Mouse (Mus musculus) intestine, embryonic 15.5 days (tissue): ENCODE measurements around the gene E130308A19Rik. TPM values are rescaled to one million over a fixed set of nuclear protein-coding genes. Genes with fewer than 3 reads are reported as not detected.
A peak's percentile ranks its signal among the peaks of the same experiment; 100 is the strongest.
"Not testable (repeated sequence)": the region's sequence is repeated elsewhere in the genome, so short reads cannot be mapped to it uniquely, and the experiment has no call there.

Experiments used
- ATAC-seq: fragments of 200-750 bp; cut with Nextera tagmentation; 2 replicates; pipeline ENCODE4 v1.8.0; 2017; ENCODE audit warnings: moderate TSS enrichment, moderate library complexity
- H3K27ac ChIP-seq: fragments of 300-500 bp; sonication (generic); 2 replicates; pipeline ENCODE4 v1.5.1; 2015; ENCODE audit warnings: mild to moderate bottlenecking, inconsistent platforms
- H3K27me3 ChIP-seq: fragments of 300-500 bp; sonication (generic); replicated peaks from 2 replicates; pipeline ENCODE4 v1.6.1; 2015; ENCODE audit warnings: inconsistent platforms
- H3K36me3 ChIP-seq: fragments of 300-500 bp; sonication (generic); 2 replicates; pipeline ENCODE4 v1.6.1; 2015; ENCODE audit warnings: inconsistent platforms
- H3K4me1 ChIP-seq: fragments of 300-500 bp; sonication (generic); replicated peaks from 2 replicates; pipeline ENCODE4 v1.6.1; 2015; ENCODE audit warnings: inconsistent platforms
- H3K4me2 ChIP-seq: fragments of 300-500 bp; sonication (generic); replicated peaks from 2 replicates; pipeline ENCODE4 v1.6.1; 2015; ENCODE audit warnings: mild to moderate bottlenecking, inconsistent platforms
- H3K4me3 ChIP-seq: fragments of 300-500 bp; sonication (generic); replicated peaks from 2 replicates; pipeline ENCODE4 v1.5.1; 2015; ENCODE audit warnings: inconsistent platforms
- H3K9ac ChIP-seq: fragments of 300-500 bp; sonication (generic); 2 replicates; pipeline ENCODE4 v1.6.1; 2015; ENCODE audit warnings: inconsistent platforms
- H3K9me3 ChIP-seq: fragments of 300-500 bp; sonication (generic); 2 replicates; pipeline ENCODE4 v1.6.1; 2016; ENCODE audit warnings: inconsistent platforms
- WGBS: fragments of 180-500 bp; shearing (Covaris S2); methylation state at CpG from one replicate; pipeline ENCODE4 v1.1.7; 2015; 5-methylcytosine and 5-hydroxymethylcytosine counted together
- polyA plus RNA-seq: library from polyadenylated mRNA; unstranded; fragments of >200 nt; fragmentation: Nextera tagmentation; extraction: Ambion mirVana; gene quantifications from 2 replicates; pipeline ENCODE4 v1.2.1, GENCODE M21; 2015

E130308A19Rik gene
- polyA plus RNA-seq, 1 experiment from 2014 or later = 15.1 TPM

DNA sequence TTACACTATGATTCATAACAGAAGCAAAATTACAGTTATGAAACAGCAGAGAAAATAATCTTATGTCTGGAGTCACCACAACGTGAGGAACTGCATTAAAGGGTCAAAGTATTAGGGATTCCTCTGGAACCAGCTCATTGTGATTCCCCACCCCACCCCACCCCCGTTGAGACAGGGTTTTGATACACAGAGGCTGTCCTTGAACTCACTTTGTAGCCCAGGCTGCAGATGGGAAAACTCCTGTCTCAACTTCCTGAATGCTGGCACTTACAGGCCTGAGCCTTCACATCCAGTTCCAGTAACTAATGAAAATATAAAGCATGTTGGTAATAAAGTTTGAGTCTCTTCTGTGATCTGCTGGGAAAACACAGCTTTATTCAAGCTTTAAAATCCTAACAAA, 159.4 kb downstream of the E130308A19Rik start:
- no peaks in the 10 kb centered on the region for H3K9me3 ChIP-seq
- 23% methylated on average over 2 of the region's 2 CpGs for WGBS
- no peaks in the 10 kb centered on the region for H3K4me1 ChIP-seq
- H3K9ac ChIP-seq = no peak overlapping the region
- H3K4me3 ChIP-seq = no peak overlapping the region
- H3K27ac ChIP-seq = no peak overlapping the region
- H3K36me3 ChIP-seq = no peaks in the 10 kb centered on the region
- H3K27me3 ChIP-seq = no peaks in the 10 kb centered on the region
- no peak overlapping the region for H3K4me2 ChIP-seq
- ATAC-seq = no peak

DNA sequence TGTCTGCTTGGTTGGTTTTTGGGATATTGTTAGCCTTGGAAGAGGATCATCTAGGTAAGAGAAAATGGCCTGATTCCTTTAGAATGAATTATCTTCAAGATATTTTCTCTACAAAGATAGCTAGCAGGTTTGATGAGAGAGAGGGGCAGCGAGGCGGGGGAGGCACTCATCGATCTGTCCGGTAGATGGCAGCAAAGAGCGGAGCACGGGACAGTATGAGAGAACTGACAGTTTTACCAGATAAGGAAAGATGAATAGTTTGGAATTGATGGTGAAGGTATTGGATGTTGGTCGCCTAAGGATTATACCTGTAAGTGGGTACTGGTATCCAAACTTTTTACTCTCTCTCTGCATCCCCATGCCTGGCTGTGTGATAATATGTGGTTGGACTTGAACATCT, 160.7 kb downstream of the E130308A19Rik start:
- H3K36me3 ChIP-seq = no peaks in the 10 kb centered on the region
- H3K4me1 ChIP-seq = no peaks in the 10 kb centered on the region
- no peak overlapping the region for H3K4me3 ChIP-seq
- no peaks in the 10 kb centered on the region for H3K9me3 ChIP-seq
- WGBS = 1% methylated on average over 7 of the region's 7 CpGs
- ATAC-seq = no peak
- H3K27ac ChIP-seq = no peak overlapping the region
- no peaks in the 10 kb centered on the region for H3K27me3 ChIP-seq
- no peak overlapping the region for H3K4me2 ChIP-seq
- H3K9ac ChIP-seq = no peak overlapping the region

DNA sequence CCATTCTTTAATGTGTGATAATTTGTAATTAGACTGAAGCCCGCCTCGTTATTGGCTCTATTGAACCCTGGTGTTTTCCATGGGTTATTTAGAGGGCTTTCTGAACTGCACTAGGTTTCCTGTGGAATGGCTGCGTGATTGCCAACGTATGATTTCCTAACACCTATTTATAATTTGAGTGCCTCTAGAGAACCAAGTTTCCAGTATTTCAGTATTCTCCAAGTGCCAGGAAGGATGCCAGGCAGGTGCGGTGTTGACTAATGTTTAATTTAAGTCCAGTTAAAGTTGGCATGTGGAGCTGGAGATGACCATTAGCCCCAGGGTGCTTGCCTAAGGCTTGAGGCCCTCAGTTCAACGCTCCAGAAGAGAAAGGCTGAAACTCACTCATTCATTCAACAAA, 161.1 kb downstream of the E130308A19Rik start:
- H3K4me2 ChIP-seq = no peak overlapping the region
- ATAC-seq = no peak
- no peaks in the 10 kb centered on the region for H3K9me3 ChIP-seq
- H3K4me1 ChIP-seq = no peaks in the 10 kb centered on the region
- no peak overlapping the region for H3K27ac ChIP-seq
- no peak overlapping the region for H3K9ac ChIP-seq
- 61% methylated on average over 6 of the region's 6 CpGs for WGBS
- H3K27me3 ChIP-seq = no peaks in the 10 kb centered on the region
- no peak overlapping the region for H3K4me3 ChIP-seq
- no peaks in the 10 kb centered on the region for H3K36me3 ChIP-seq

DNA sequence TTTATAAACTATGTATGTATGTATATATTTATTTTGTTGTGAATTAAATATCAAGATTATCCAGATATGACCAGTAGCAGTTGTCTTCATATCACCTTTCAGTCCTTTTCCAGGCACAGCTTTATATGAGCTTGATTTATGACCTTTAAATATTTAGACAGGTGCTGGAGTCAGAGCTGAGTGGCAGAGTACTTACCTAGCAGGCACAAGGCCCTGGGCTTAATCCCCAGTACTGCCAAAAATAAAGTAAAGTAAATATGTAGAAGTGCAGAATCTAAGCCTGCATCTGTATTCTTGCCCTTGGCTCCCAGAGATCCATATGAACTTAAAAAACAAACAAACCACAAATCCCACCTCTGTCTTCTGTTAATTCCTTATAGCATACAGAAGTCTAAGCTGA, 163.0 kb downstream of the E130308A19Rik start:
- Histone ChIP-seq H3K27ac (no peak overlapping the region), H3K9me3 (no peaks in the 10 kb centered on the region), H3K27me3 (no peaks in the 10 kb centered on the region), H3K4me2 (no peak overlapping the region), H3K9ac (no peak overlapping the region), H3K36me3 (no peaks in the 10 kb centered on the region), H3K4me3 (no peak overlapping the region), H3K4me1 (no peaks in the 10 kb centered on the region)
- no peak for ATAC-seq

DNA sequence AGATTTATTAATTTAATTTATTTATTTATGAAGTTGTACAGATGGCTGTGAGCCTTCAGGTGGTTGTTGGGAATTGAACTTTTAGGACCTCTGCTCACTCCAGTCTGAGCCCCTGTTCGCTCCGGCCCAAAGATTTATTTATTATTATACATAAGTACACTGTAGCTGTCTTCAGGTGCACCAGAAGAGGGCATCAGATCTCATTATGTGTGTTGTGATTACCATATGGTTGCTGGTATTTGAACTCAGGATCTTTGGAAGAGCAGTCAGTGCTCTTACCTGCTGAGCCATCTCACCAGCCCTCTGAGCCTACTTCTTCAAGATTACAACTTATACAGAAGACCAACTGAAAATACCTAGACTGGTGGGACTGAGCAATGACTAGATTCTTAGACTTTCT, 167.6 kb downstream of the E130308A19Rik start:
- H3K36me3 ChIP-seq, H3K27me3 ChIP-seq, H3K4me2 ChIP-seq, H3K4me3 ChIP-seq, H3K9ac ChIP-seq, ATAC-seq, H3K4me1 ChIP-seq, H3K9me3 ChIP-seq, H3K27ac ChIP-seq: not testable (repeated sequence)
- WGBS = 72% methylated on average over 2 of the region's 2 CpGs

DNA sequence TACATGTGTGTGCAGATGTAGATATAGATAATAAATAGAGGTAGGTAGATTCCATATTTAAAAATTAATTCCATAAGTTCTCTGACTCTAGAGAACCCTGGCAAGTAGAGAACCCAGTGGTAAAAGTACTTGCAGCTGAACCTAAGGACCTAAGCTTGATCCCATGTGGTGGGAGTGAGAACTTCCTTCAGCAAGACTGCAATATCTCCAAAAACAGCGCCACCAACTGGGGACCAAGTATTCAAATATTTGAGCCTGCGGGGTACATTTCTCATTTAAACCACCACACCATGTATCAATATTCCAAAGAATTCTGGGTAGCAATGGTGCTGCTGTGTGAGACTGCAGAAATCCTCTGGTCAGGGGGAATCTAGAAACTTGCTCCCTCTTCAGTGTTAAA, 168.1 kb downstream of the E130308A19Rik start:
- no peak overlapping the region for H3K27ac ChIP-seq
- no peak overlapping the region for H3K9ac ChIP-seq
- WGBS = 72% methylated on average over 2 of the region's 2 CpGs
- H3K9me3 ChIP-seq = no peaks in the 10 kb centered on the region
- H3K27me3 ChIP-seq = no peaks in the 10 kb centered on the region
- H3K4me1 ChIP-seq = no peaks in the 10 kb centered on the region
- H3K36me3 ChIP-seq = no peaks in the 10 kb centered on the region
- ATAC-seq = no peak
- H3K4me2 ChIP-seq = no peak overlapping the region
- H3K4me3 ChIP-seq = no peak overlapping the region

DNA sequence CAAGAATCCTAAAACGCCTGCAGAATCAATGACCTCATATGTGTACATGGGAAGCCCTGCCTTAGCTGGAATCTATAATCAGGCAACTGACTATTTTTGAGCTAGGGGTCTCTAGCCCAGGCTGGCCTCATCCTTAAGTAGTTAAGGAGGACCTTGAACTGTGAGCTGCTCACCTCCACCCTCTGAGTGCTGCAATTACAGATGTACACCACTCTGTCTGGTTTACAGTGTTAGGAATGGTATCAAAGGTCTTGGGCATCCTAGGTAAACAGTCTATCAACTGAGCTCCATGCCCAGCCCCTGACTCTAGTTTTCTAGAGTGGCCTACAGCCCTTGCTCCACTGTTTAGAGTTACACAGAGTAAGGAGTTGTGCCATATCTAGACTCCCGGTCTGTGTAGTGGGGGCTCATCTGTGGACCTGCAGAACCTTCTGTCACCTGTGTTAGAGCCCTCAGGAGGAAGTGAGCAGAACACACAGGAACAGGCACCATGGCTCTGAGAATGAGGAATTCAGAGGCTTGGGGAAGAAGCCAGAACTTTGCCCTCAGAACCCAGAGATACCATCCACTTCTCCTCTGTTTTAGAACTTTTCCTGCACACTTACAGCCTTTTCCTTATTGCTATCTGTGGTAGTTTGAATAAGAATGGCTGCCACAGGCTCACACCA, 169.9 kb downstream of the E130308A19Rik start:
- Histone ChIP-seq H3K4me2 (no peak overlapping the region), H3K4me1 (no peaks in the 10 kb centered on the region), H3K36me3 (no peaks in the 10 kb centered on the region), H3K9me3 (no peaks in the 10 kb centered on the region), H3K27me3 (no peaks in the 10 kb centered on the region), H3K9ac (no peak overlapping the region), H3K27ac (no peak overlapping the region), H3K4me3 (no peak overlapping the region)
- WGBS = 78% methylated on average over 2 of the region's 2 CpGs
- peak; percentile 79 for ATAC-seq

DNA sequence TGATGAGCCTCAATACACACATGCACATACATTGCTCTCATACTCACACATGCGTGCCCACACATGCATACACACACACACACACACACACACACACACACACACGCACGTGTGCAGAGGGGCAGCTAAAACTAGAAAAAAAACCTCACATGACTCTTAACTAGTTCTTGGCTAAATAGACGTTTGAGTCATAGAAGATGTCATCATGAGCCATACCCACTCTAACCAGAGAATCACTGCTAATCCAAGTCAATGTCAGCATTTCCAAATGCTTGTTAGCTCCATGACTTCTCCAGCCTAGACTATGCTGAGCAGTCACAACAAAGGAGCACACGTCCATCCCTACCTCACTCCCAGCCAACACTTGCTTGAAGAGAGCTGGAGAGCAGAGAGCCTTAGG, 174.2 kb downstream of the E130308A19Rik start:
- WGBS = 78% methylated on average over 5 of the region's 5 CpGs
- H3K36me3 ChIP-seq = no peaks in the 10 kb centered on the region

DNA sequence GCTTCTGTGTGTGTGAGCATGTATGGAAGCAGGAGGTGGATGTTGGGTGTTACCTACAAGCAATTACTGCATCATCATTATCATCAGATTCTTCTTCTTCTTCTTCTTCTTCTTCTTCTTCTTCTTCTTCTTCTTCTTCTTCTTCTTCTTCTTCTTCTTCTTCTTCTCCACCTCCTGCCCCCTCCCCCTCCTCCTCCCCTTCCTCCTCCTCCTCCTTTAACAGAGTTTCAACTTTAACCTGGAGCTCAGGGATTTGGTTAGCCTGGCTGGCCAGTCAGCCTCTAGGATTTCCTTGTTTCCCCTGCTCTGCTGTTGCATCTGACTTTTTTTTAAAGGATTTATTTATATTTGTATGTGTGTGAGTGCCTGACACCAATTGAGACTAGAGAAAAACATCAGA, 175.5 kb downstream of the E130308A19Rik start, which contains the start of gene Inip:
Inip (minus strand) TSS at position 101 of the 400 bp plus-strand sequence.
- ATAC-seq = no peak
- Histone ChIP-seq H3K4me1 (peaks cover under 1% of the 10 kb centered on the region; the same call in 1 of the 2 replicates), H3K27me3 (no peaks in the 10 kb centered on the region), H3K27ac (no peak within 1 kb of the TSS), H3K4me2 (no peak within 1 kb of the TSS), H3K4me3 (no peak within 1 kb of the TSS), H3K36me3 (no peaks in the 10 kb centered on the region), H3K9me3 (no peaks in the 10 kb centered on the region), H3K9ac (no peak within 1 kb of the TSS)

More for the DNA sequence above, 174.2 kb downstream of the E130308A19Rik start:
- Histone ChIP-seq H3K27ac (no peak overlapping the region), H3K4me3 (no peak overlapping the region), H3K9me3 (no peaks in the 10 kb centered on the region), H3K4me1 (no peaks in the 10 kb centered on the region), H3K27me3 (no peaks in the 10 kb centered on the region), H3K9ac (no peak overlapping the region), H3K4me2 (no peak overlapping the region)
- no peak for ATAC-seq

DNA sequence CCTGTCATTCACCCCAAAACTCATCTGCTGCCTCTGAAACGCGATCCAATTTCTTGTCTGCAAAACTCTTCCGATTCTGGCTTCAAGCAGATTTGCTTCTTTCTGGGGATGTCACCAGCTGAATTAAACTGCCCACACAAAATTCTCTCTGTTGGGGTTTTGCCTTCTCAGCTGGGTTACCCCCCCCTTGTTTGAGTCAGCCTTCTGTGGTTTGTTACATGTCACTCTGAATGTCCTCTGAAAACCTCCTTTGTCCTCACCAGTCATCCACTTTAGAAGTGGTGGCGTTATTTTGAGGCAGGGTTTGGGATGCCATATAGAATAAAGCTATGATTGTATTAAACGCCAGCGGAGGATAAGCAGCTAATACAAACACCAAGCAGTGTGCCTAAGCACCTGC, 176.1 kb downstream of the E130308A19Rik start:
- WGBS = 84% methylated on average over 6 of the region's 6 CpGs
- H3K36me3 ChIP-seq = no peaks in the 10 kb centered on the region
- no peak overlapping the region for H3K9ac ChIP-seq
- peaks cover 4% of the 10 kb centered on the region for H3K4me1 ChIP-seq
- no peak for ATAC-seq
- no peak overlapping the region for H3K4me3 ChIP-seq
- no peaks in the 10 kb centered on the region for H3K27me3 ChIP-seq
- H3K4me2 ChIP-seq = no peak overlapping the region
- no peak overlapping the region for H3K27ac ChIP-seq
- H3K9me3 ChIP-seq = no peaks in the 10 kb centered on the region

DNA sequence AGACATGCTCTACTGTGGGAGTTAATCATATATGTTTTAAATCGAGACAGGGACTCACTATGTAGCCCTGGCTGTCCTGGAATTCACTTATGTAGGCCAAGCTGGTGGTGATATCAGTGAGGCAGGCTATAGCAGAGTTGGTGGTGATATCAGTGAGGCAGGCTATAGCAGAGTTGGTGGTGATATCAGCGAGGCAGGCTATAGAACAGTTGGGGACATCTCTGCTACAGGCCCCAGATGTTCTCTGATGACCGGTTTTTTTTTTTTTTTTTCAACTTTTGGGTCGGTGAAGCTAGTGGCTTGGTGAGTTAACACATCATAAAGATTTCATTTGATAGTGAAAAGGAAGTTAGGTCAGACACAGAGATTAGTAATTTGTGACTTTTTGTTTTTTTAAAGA, 176.8 kb downstream of the E130308A19Rik start:
- Histone ChIP-seq H3K9ac (no peak overlapping the region), H3K9me3 (no peaks in the 10 kb centered on the region), H3K27ac (no peak overlapping the region), H3K4me1 (peaks cover 4% of the 10 kb centered on the region), H3K4me2 (no peak overlapping the region), H3K4me3 (no peak overlapping the region), H3K27me3 (no peaks in the 10 kb centered on the region), H3K36me3 (no peaks in the 10 kb centered on the region)
- no peak for ATAC-seq
- 59% methylated on average over 4 of the region's 4 CpGs for WGBS

DNA sequence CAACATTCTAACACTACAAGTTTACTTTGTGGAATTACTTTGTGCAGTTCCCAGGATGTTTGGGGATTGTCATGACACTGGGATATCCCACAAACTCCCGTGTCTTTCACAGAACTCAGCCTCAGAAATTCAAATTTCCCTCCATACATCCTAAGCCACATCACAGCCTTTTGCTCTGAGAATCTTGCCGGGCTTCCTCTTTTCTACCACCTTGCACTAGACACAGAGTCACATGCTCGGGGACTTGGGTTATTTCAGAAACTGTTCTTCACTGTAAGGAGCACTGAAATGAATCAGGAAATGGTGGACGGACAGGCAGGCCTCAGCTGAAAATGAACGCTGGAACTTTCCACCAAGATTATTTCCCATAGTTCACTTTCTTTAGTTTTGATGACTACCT, 177.3 kb downstream of the E130308A19Rik start:
- no peak overlapping the region for H3K9ac ChIP-seq
- WGBS = 79% methylated on average over 5 of the region's 5 CpGs
- ATAC-seq = no peak

DNA sequence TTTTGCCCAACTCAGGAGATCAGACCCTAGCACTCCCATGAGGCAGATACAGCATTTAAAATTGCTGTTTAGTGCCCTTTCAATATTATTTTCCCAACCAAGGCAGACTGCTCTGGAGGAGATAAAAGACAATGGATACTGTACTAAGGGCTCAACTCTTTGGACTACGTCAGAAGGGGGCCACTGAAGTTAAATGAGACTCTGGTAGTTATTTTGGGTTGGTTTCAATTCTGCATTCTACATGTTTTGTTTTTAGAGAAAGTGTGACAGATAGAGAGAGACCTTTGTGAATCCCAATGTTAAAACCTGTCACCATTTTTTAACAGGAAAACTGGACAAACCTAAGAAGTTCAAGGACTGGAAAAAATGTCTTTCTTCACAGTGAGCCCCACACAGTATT, 178.7 kb downstream of the E130308A19Rik start:
- Histone ChIP-seq H3K4me1 (peaks cover 4% of the 10 kb centered on the region), H3K4me3 (no peak overlapping the region), H3K27ac (no peak overlapping the region), H3K9me3 (no peaks in the 10 kb centered on the region), H3K27me3 (no peaks in the 10 kb centered on the region), H3K36me3 (no peaks in the 10 kb centered on the region), H3K4me2 (peak overlapping the region; percentile 99), H3K9ac (no peak overlapping the region)
- no peak for ATAC-seq
- 81% methylated on average over 1 of the region's 1 CpGs for WGBS

More for the DNA sequence above, 177.3 kb downstream of the E130308A19Rik start:
- H3K27ac ChIP-seq = no peak overlapping the region
- H3K4me2 ChIP-seq = no peak overlapping the region
- no peaks in the 10 kb centered on the region for H3K9me3 ChIP-seq
- peaks cover 4% of the 10 kb centered on the region for H3K4me1 ChIP-seq
- no peaks in the 10 kb centered on the region for H3K27me3 ChIP-seq
- no peaks in the 10 kb centered on the region for H3K36me3 ChIP-seq
- H3K4me3 ChIP-seq = no peak overlapping the region
